Mouse (Mus musculus) mouse embryonic stem cell (cell line): Measurements from ENCODE around the gene B4galnt2.

Experiments used
- in situ Hi-C, 2 experiments: fragments of 300-500 bp; cut with MboI; formaldehyde crosslinking; loops; 1 replicate in 1 of 2; 3 replicates in 1 of 2; pipeline ENCODE4 v1.14.3; 2019 to 2020; ENCODE audit warnings: low sequenced_read_pairs in 2 of 2, low pct_unique_long_range_greater_than_20kb in 1 of 2, mixed read lengths in 1 of 2; ENCODE audit not compliant: unreplicated experiment in 1 of 2

Gene B4galnt2

GRCm38 (mm10) chr11:95914571-95914991, at the start of gene B4galnt2:
TSS of gene B4galnt2 (minus strand) at chr11:95914891.
- in situ Hi-C loops: no loop called here

GRCm38 (mm10) chr11:95963304-95963703, 48.6 kb upstream of the B4galnt2 start:
- in situ Hi-C loops: no loop called here

GRCm38 (mm10) chr11:95959152-95959551, 44.5 kb upstream of the B4galnt2 start:
- in situ Hi-C loops: no loop called here

GRCm38 (mm10) chr11:95958251-95958650, 43.6 kb upstream of the B4galnt2 start:
- in situ Hi-C loops: no loop called here

- in situ Hi-C loops: no loop called here
These were observed 42.7 kb upstream of the B4galnt2 start for GRCm38 (mm10) chr11:95957407-95957806.

- in situ Hi-C loops: no loop called here
These were observed 38.6 kb upstream of the B4galnt2 start for GRCm38 (mm10) chr11:95953313-95953712.

- in situ Hi-C loops: no loop called here
These were observed 31.3 kb upstream of the B4galnt2 start for GRCm38 (mm10) chr11:95945838-95946472.

- in situ Hi-C loops: loop anchor here in 1 of 2 experiments (10.0 kb wide), 1 partner anchor 155 kb away; no protein-coding TSS in a partner anchor
These were observed 25.3 kb upstream of the B4galnt2 start for GRCm38 (mm10) chr11:95939828-95940507.

- in situ Hi-C loops: loop anchor here in 1 of 2 experiments (10.0 kb wide), 1 partner anchor 152 kb away; no protein-coding TSS in a partner anchor
These were observed 21.7 kb upstream of the B4galnt2 start for GRCm38 (mm10) chr11:95936409-95936808.

- in situ Hi-C loops: loop anchor here in 1 of 2 experiments (10.0 kb wide), 1 partner anchor 147 kb away; no protein-coding TSS in a partner anchor
These were observed 17.5 kb upstream of the B4galnt2 start for GRCm38 (mm10) chr11:95932168-95932567.

GRCm38 (mm10) chr11:95926398-95926797, 11.7 kb upstream of the B4galnt2 start:
- in situ Hi-C loops: no loop called here

GRCm38 (mm10) chr11:95925976-95926375, 11.3 kb upstream of the B4galnt2 start:
- in situ Hi-C loops: no loop called here

- in situ Hi-C loops: loop anchor here in 1 of 2 experiments (5.0 kb wide), 1 partner anchor 37 kb away; no protein-coding TSS in a partner anchor
These were observed 9.5 kb upstream of the B4galnt2 start for GRCm38 (mm10) chr11:95924215-95924614.

- in situ Hi-C loops: loop anchor here in 1 of 2 experiments (5.0 kb wide), 1 partner anchor 36 kb away; no protein-coding TSS in a partner anchor
These were observed 8.8 kb upstream of the B4galnt2 start for GRCm38 (mm10) chr11:95923477-95923876.

GRCm38 (mm10) chr11:95921991-95922621, 7.4 kb upstream of the B4galnt2 start:
- in situ Hi-C loops: loop anchor here in 1 of 2 experiments (5.0 kb wide), 1 partner anchor 35 kb away; no protein-coding TSS in a partner anchor

- in situ Hi-C loops: no loop called here
These were observed 1.7 kb upstream of the B4galnt2 start for GRCm38 (mm10) chr11:95916426-95916825.

GRCm38 (mm10) chr11:95915006-95915710, 467 bp upstream of the B4galnt2 start:
- in situ Hi-C loops: no loop called here

GRCm38 (mm10) chr11:95913959-95914566, 628 bp downstream of the B4galnt2 start:
- in situ Hi-C loops: no loop called here
